Mouse (Mus musculus): Measurements from ENCODE around the gene Bzw2.
"Not testable (repeated sequence)": the region's sequence is repeated elsewhere in the genome, so short reads cannot be mapped to it uniquely, and the experiment has no call there.

Gene Bzw2

DNA sequence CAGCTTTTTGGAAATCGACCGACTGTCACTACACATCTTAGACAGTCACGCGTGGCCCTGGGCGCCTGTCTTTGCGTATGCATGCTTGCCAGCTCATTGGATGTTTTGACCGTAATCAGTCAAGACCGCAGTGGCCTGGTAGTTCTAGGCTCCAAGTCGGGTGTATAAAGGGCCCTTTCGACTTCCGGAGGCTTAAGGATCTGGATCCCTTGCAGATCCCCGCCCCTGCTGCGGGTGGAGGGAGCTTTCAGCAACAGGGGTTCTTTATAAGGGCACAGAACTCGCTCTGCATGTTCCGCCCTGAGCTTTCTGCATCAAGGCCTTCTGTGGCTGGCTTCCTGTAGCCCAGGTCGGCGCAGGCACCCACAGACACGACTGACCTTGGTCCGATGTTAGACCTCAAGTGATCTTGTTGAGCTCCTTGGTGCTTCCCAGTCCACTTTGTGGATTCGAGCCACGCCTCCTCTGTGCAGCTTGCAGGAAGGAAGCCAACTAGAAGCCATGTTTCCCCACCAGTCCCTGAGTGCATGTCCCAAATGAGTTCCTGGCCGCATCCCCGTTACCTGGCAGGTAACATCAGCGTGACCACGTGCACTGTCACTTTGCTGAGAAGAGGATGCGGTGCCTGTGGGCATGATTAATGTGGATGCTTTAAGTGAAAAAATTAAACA is at the start of gene Bzw2:
Bzw2 (minus strand) TSS at position 443 of the 671 bp plus-strand sequence.
- DNase-seq (ENCODE audit: low read depth, low spot score), result peak; percentile 43

DNA sequence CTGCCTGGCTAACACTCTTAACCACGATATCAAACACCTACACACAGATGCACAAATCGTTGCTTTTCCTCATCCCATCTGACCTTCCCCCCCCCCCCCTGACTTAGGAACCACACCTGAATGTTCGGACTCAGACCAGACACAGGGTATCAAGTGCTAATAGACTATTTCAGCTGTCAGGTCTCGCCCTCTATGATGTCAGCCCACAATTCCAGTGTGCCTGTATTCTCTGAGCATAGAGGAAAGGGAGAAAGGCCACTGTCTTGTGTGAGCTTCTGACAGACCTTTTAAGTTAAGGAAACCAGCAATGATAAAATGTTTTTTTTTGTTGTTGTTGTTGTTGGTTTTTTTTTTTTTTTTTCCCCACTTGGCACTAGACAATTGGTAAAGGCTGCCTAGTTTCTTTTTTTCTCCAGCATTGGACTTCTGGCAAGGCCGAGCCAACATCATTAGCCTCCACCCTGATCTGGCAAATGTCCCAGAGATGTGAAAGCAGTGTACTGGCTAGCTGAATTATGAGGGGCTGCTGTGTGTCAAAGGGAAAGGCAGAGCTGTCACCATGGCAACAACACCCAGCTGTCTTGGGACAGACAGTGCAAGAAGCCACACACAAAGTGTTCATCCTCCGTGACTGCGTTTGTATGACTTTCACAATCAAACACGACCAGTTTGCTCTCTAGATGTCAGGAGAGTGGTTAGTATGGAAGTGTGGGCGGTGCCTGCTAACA is 49.4 kb upstream of the Bzw2 start:
- peak; percentile 24 for DNase-seq (ENCODE audit: low read depth, low spot score)

- not testable (repeated sequence) for DNase-seq (ENCODE audit: low read depth, low spot score)
These were observed 47.8 kb upstream of the Bzw2 start for GRCm38 (mm10) chr12:36205579-36206119.

- DNase-seq (ENCODE audit: low read depth, low spot score), result no peak
These were observed 37.1 kb upstream of the Bzw2 start for GRCm38 (mm10) chr12:36194976-36195375.

GRCm38 (mm10) chr12:36190343-36190742 is 32.5 kb upstream of the Bzw2 start:
- no peak for DNase-seq (ENCODE audit: low read depth, low spot score)

- DNase-seq (ENCODE audit: low read depth, low spot score), result no peak
These were observed 31.7 kb upstream of the Bzw2 start for GRCm38 (mm10) chr12:36189610-36190009.

DNA sequence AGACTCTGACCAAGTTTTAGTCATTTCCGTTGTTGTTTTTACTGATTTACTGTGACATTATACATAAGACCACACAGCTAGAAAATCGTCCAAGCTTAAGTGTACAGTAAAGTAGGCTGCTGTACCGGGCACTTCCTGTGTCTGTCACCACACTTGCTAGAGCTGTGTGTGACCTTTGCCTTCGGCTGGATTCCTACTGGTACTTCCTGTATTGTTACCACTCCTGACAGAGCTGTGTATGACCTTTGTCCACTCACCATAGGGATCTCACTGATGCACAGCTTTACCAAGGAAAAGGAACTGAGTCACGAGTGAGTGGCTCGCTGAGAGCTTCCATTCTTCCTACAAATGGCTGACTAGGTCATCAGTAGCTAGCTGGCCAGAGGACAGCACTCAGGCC is 29.2 kb upstream of the Bzw2 start:
- no peak for DNase-seq (ENCODE audit: low read depth, low spot score)

GRCm38 (mm10) chr12:36182570-36182969 is 24.7 kb upstream of the Bzw2 start:
- no peak for DNase-seq (ENCODE audit: low read depth, low spot score)

- no peak for DNase-seq (ENCODE audit: low read depth, low spot score)
These were observed 19.3 kb upstream of the Bzw2 start for GRCm38 (mm10) chr12:36177227-36177626.

DNA sequence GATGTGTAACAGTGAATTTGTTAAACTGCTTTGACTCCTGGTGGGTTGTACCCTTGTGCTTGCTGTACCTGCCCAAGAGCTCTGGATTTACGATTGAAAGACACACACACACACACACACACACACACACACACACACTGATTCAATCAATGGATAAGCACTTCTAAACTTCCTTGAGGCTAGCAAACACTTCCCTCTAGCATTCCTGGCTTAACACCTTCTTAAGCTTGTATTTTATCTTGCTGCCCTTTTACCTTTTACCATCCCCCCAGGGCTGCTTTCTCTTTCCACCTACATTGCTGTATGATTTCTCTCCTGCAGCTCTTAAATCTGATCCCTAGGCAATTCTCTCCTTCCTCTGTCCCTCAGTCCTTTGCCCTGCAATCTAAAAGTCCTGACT is 7.4 kb upstream of the Bzw2 start:
- no peak for DNase-seq (ENCODE audit: low read depth, low spot score)

DNA sequence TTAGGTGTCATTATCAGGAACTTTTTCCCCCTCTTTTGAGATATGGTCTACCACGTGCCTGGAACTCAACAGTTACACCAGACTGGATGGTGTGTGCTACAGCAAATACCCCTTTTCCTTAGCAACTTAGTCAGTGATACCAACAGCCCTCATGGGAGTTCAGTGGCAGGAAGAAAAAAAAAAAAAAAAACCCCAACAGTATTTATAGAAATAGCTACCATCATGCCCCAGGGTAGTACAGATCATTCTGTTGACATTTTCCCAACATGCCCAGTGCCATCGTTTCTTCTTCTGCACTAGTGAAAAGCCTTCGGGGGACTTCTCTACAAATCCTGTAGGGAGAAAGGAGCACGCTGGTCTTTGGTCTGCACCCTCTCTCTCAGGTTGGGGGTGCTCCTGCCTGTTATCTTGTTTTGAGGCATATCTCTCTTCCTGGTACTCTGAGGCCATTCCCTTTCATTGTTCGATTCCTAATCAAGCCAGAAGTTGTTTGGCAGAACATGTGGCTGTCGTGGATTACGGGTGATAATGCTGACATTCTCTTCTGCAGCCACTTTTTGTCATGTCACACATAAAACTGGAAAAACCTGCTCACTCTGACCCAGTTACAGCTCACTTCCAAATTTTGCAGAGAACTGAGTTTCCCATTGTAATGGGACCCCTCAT is 6.4 kb upstream of the Bzw2 start:
- no peak for DNase-seq (ENCODE audit: low read depth, low spot score)

DNA sequence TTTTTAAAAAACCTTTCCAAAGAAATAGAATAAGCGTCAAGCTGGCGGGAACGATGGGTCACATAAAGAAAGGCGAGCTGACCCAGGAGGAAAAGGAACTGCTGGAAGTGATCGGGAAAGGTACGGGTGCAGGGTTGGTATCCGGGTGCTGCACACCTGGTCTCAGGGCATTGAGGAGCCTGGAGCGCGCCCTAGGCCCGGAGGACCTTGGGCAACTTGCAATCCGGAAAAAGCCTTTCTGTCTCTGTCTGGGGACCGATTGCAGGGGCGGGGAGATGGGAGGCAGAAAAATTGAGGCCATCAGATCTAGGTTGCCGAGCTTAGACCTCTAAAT is 609 bp downstream of the Bzw2 start:
- DNase-seq (ENCODE audit: low read depth, low spot score), result no peak

- DNase-seq (ENCODE audit: low read depth, low spot score), result peak; percentile 89
These were observed 1.1 kb downstream of the Bzw2 start, which contains the start of gene Ankmy2 for GRCm38 (mm10) chr12:36156637-36157303. Gene Ankmy2 (plus strand): TSS chr12:36157114.

DNA sequence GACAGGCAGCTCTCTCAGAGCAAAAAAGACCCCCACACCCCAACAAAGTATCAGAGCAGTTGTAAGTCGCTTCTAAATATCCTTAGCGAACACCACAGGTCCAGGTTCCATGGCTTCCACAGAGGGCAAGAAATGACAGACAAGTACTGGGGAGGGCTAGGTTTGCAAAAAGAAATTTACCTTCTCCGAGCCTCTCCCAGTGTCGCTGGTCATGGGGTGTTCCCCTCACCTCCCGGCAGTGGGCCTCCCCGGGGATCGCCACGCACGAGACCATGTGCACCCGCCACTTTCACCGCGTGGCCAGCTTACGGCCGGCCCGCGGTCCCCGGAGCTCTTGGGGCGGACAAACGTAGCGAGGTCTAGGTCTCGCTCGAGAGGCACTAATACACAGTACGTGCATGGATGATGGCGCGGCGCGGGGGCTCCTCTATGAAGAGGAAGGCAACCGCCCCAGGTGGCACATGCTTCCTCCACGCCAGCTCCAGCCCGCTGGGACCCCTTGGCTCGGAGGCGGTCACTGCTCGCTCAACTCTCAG is 1.7 kb downstream of the Bzw2 start:
- no peak for DNase-seq (ENCODE audit: low read depth, low spot score)

DNA sequence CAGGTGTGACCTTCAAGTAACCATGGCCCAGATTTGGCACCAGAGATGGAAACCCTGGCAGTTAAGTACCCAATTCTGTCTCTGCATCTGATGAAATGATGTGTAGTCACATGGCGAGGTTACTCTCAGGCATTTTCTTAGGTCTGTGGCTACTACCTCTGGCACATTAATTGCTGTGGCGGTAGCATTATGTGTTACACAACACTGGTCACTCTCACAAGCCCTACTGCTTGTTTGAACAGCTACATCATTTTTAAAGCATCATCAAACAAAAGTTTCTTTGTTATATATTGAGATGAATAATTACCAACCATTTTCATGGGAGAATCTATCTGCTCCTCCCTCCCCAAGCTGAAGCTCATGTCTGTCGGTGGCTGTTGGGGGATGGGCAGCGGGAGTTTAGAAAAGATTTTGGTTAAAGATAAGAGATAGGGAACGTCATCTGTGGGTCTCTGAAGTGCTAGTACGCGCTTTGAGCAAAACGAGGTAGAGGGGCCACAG is 2.7 kb downstream of the Bzw2 start:
- DNase-seq (ENCODE audit: low read depth, low spot score), result no peak

DNA sequence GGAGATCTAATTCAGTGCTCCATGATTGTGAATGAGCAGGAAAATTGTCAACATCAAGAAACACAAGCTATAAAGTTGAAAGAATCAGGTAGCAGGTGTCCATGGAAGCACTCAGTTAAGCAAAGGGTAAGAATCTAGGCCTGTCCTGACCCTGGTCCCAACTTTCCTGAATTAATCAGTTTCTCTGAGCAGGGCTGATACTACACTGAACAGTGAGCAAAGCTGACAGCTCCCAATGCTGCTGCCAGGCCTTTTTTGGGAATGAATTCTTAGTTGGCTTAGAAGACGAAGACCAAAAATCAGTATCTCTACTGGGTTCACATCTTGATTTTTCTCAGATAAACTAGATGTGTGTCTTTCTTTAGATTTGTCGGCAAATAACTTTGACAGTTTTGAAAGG is 7.1 kb downstream of the Bzw2 start:
- DNase-seq (ENCODE audit: low read depth, low spot score), result no peak

DNA sequence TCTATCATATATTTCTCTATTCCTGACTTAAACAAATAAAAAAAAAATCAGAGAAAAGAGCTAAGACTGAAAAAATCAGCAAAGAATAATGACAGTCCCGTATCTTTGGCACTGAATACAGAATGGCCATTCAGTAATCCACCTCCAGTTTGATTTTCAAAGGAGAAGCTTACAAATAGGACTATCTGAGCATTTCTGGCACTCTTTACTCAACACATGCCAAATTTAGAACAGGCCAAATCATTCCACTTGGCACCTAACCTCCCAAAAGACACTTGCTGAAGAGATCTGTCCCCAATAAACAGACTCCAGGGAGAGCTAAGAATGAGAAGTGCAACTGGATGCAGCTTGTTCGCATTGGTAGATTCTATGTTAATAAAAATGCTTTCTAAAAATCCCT is 7.6 kb downstream of the Bzw2 start:
- DNase-seq (ENCODE audit: low read depth, low spot score), result no peak

DNA sequence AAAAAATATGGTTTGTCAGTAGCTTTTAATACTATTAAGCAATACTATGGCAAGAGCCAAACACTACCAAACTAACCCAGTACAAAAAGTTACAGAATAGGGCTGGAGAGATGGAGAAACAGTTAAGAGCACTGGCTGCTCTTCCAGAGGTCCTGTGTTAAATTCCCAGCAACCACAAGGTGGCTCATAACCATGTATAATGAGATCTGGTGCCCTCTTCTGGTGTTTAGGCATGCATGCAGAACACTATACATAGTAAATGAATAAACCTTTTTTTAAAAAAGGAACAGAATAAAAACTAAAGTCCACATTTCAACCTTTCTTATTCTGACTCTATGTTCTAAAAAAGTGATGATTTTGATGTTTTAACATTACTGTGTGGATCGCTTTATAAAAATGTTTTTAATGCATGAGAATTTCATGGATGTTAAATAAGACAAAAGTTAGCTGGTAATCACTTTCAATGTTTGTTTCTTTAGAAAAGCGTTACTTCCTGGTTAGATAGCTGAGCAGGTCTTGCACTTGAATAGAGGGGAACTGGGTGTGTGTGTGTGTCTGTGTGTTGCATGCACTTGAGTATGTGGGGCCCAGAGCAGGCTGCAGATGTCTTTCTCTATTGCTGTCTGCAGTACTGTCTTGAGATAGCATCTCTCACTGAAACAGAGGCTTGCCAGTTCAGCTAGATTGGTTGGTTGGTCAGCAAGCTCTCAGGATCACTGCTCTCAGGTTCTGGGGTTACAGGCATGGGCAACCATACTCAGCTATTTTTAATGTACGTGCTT is 11.5 kb downstream of the Bzw2 start:
- no peak for DNase-seq (ENCODE audit: low read depth, low spot score)

DNA sequence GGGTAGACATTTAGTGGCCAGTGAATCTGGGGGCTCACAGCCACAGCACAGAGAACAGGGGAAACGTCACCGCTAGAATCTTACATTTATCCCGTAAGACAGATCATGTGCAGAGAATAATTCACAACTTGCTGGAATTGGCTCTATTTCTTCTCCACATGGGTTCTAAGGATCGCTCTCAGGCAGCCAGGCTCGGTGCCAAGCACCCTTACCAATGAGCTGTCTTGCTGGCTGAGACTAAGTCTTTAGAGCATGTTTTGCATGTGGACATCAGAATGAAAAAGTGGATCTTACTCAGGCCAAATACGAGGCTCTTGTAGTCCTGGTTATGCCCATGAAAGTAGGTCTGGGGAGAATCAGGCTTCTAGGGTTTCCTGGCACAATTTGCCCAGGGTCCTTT is 17.5 kb downstream of the Bzw2 start:
- no peak for DNase-seq (ENCODE audit: low read depth, low spot score)

- no peak for DNase-seq (ENCODE audit: low read depth, low spot score)
These were observed 20.7 kb downstream of the Bzw2 start for GRCm38 (mm10) chr12:36137192-36137591.

GRCm38 (mm10) chr12:36136285-36136684 is 21.6 kb downstream of the Bzw2 start:
- DNase-seq (ENCODE audit: low read depth, low spot score), result no peak

All from retina, postnatal 7 days (tissue).